Mouse (Mus musculus) urinary bladder, adult 18-20 months (tissue): ENCODE measurements around the gene Grm6.

Experiments
- DNase-seq, 2 experiments: peaks; one replicate each; pipeline ENCODE4 v3.0.0; 2022; ENCODE audit warnings: low spot score in 2 of 2, mixed read lengths in 2 of 2

Gene Grm6

GRCm38 (mm10) chr11:50850177-50850735 lies at the start of gene Grm6:
TSS of gene Grm6 (plus strand) at chr11:50850685.
- no peak for DNase-seq

DNA sequence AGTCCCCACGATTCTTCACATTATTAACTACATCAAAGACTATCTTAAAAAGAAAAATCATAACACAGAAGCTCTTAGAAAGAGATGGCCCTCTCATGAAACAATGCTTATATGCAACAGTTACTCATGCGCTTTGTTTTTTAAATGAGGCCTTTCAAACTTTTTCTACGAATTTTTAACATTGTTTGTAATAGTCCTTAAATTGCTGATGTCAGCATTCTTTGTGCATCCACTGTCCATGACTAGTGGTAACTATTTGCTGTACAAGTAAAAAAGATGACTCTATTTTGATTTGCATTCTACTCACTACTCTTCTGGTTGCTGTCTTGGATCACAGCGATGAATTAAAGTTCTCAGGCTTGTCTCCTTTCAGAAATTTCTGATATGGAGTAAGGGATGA lies 36.3 kb upstream of the Grm6 start:
- DNase-seq, result no peak

DNA sequence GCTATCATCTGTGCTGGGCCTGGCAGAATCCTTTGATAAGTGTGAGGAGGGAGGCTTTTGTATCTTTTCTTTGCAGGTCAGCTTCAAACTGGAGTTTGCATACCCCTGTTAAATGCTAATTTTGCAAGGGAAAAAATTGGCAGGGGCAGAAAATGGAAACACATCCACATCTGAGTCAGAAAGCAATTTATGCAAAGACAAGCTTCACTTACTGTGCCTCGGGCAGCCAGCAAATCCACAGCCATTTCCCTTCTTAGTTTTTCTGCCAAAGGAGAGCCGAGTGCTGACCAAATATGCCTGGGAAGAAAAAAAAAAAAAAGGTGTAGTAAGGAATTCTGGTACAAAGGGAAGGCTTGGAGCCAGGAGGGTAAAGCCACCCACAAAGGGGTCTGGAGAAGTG lies 24.3 kb upstream of the Grm6 start:
- DNase-seq, result no peak

DNA sequence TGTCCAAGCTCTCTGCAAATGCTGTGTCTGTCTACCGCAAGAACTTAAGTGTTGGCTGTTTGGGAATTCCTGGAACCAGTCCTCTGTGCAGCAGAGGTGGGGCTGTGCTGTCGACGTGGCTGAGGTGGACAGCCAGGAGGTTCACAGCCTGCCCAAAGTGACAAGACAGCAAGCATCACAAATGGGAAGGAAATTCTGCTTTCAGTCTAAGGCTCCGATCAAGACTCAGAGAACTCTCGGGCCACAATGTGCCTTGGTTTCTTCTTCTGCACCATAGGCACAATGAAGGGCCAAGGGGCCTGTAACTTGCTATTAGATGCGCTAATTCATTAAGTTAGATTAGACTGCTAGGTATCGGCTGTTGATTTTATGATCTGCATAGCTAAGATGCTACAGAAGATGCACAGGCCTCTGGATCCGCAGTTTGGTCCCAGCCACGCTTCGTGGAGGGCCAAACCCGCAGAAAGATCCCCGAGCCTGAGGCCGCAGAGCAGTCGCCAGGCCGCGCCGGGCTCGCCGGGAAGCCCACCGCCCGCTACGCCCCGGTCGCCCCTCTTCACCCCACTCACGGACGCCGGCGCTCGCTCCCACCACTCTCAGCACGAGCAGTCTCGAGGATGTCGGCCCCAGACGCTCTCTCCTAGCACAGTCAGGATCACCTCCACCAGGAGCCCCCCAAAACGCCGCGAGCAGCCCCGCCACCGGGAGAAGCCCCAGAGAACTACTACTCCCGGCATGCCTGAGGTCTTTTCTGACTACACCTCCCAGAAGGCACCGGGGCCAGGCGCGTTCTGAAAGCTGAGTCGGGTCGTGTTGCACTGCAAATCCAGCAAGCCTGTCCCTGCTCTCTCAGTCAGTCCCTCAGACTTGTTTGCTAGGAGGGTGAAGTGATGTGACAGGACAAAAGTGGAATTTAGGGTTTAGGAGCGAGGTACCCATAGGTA lies 23.2 kb upstream of the Grm6 start, which contains the start of gene Zfp354c:
Zfp354c (minus strand) TSS at position 715 of the 944 bp plus-strand sequence.
- peak; percentile 75 to 77 for DNase-seq

DNA sequence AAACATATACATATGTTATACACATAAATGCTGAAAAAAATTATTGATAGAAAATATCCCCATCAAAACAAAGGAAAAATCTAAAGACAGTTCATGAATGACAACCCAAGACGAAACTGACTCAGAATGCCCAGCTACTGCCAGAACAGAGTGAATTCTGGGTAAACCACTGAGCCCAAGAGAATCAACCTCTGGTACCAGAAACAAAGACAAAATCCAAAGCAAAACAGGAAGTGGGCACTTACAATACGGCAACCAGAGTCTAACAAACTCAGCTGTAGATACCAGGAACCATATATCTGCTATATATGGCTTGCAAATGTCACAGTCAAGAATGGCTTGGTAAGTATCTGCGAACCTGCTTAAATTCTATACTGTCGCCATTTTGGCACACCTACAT lies 14.8 kb upstream of the Grm6 start:
- DNase-seq, result no peak

- peak; percentile 85 to 87 for DNase-seq
Measured at GRCm38 (mm10) chr11:50841023-50841735, 9.3 kb upstream of the Grm6 start, which contains the start of gene Zfp879. TSS of gene Zfp879 (minus strand) at chr11:50841552.

- no peak for DNase-seq
Measured at GRCm38 (mm10) chr11:50845951-50846350, 4.5 kb upstream of the Grm6 start.

- DNase-seq, result no peak
Measured at GRCm38 (mm10) chr11:50847047-50847446, 3.4 kb upstream of the Grm6 start.

GRCm38 (mm10) chr11:50848520-50849137 lies 1.9 kb upstream of the Grm6 start:
- DNase-seq, result no peak

DNA sequence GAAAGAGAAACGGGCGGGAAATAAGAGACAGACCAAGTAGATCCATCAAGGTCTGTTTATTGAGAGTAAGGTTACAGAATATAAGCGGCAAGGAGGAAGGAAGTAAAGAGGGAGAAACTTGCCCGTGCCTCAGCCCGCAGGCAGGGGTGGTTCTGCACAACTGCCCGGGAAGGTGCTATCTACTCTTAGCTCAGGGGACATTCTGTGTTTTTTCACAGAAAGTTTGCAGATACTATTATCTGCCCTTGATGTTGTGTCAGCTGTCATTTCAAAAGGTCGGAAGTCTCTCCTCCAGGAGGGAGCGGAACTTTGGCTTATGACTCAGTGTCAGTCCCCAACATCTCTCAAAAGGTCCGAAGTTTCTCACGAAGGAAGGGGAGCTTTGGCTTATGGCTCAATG lies 1.2 kb upstream of the Grm6 start:
- DNase-seq, result no peak

- DNase-seq, result peak in 1 of 2 experiments; percentile 19
Measured at GRCm38 (mm10) chr11:50850989-50851601, 610 bp downstream of the Grm6 start.

GRCm38 (mm10) chr11:50878641-50879040 lies 28.2 kb downstream of the Grm6 start:
- DNase-seq, result no peak

- DNase-seq, result no peak
Measured at GRCm38 (mm10) chr11:50883756-50884155, 33.3 kb downstream of the Grm6 start.

DNA sequence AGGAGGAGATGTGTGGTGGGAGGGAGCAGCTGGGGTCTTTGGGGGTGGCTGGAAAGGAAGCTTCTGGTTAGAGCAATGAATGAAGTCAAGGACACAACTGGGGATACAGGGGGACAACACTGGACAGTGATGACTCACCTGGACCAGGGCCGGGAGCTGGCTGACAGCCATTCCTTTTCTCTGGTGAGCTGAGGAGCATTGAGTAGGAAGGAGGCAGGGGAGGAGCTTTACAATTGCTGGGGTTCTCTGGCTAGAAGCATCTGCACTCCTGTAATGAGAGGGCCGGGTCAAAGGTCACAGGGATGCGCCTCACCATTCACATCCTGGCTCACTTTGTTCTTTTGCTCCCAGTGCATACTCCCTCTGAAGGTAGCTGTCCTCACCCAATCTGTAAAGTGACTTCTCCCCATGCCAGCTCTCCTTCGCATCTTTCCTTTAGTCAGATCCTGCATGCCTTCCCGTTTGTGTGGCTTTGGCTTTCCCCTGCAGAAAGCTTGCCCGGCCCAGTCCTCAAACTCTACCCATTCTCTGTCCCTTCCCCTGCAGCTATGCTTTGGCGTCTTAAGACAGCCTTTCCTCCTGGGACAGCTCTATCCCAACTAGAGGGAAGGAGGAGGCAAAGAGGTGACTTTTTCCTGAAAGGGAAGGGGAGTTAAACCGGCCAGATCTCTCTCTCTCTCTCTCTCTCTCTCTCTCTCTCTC lies 35.9 kb downstream of the Grm6 start:
- no peak for DNase-seq

- no peak for DNase-seq
Measured at GRCm38 (mm10) chr11:50886933-50887293, 36.4 kb downstream of the Grm6 start.

DNA sequence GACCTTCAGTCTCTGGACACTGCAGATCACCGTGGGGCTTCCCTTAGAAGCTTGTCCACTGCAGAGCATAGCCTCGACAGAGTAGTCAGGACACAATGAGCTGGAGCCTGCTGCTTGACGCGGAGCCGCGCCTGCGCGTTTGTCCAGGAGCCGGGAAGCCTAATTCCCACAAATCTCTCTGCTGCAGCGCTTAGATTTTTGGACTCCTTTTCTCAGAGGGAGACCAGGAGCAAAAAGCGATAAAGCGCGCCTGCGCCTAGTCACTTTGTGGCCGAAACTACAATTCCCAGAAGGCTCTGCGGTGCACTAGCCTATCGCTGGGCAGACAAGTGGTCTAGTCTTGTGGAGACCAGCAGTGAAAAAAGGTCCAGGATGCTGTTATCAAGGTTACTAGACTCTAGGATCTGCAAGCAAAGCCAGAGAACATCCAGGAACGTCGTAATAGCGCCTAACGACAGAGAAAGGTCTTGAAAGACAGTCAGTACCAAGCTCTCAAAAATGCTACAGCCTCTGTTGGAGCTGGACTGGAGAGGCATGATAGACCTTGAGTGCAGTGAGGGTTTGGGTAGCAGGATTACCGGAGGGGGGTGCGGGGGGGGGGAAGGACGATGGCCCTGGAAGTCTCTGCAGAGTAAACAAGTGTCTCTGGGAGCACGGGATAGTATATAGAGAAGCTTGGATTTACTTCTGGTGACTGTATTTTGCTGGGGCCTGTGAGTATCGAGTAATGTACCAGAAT lies 37.1 kb downstream of the Grm6 start, which contains the start of gene Zfp454:
Zfp454 (minus strand) TSS at position 262 of the 739 bp plus-strand sequence.
- peak; percentile 69 to 77 for DNase-seq

DNA sequence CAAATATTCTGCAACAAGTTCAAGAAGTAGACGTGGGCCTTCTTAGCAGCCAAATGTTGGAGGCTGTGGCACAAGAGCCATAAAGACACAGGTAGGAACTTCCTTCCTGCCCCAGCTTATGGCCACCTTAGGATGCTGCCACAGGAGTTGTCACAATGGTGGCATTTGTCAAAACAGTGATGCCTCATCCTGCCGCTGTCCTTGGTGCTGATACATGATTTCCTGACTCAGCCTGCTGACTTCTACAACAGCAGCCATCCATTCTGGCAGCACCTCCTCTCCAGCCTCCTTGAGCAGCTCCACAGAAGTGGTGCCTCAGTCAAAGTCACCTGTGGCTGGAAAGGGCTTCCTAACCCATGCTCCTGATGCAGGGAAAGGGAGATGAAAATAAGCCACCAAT lies 42.0 kb downstream of the Grm6 start:
- no peak for DNase-seq

DNA sequence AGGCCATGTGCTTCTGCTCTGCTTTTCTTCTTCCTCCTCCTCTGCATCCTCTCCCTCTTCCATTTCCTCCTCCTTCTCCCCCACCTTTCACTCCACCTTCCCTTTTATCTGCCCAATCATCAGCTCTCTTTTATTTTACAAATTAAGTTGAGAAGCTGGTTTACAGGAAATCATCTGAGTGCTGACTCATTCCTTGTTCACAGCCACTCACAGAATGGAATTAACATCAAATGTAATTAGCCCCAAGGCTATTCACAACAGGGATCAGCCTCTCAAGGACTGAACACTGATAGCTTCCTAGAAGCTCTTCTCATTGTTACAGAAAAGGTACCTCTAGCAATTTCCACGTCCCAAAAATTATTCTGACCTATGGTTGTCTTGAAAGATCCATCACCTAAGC lies 46.9 kb downstream of the Grm6 start:
- no peak for DNase-seq

DNA sequence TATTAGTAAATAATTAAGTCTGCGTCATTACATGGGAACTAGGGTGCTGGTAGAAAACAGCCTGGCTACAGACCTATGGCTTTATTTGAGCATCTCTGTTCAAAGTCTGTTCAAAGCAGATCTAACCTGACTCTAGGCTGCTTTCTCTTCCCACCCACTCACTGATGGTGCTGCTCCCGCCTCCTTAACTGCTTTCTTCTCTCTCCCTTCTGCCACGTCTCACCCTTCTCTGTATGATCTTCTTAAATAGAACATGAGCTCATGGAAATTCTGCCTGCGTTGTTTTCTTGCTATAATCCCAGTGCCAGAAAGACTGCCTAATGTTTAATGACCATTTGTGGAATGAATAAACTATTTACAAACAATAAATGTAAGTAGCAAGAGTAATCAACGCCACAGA lies 57.7 kb downstream of the Grm6 start:
- DNase-seq, result no peak

- no peak for DNase-seq
Measured at GRCm38 (mm10) chr11:50913301-50913700, 62.8 kb downstream of the Grm6 start.
